Mouse (Mus musculus) c-Kit-positive CD71-positive TER-119-negative erythroid progenitor cells, embryonic 14.5 days (primary cell): ENCODE data around the gene Glmn.

ENCODE experiments used
- DNase-seq: peaks from one replicate; pipeline ENCODE4 v3.0.0-alpha.2; 2013; ENCODE audit warnings: low read depth

The Glmn gene

GRCm38 (mm10) chr5:107516087-107516486 is 81.6 kb downstream of the Glmn start:
- no peak for DNase-seq

GRCm38 (mm10) chr5:107515453-107515852 is 82.2 kb downstream of the Glmn start:
- no peak for DNase-seq

DNA sequence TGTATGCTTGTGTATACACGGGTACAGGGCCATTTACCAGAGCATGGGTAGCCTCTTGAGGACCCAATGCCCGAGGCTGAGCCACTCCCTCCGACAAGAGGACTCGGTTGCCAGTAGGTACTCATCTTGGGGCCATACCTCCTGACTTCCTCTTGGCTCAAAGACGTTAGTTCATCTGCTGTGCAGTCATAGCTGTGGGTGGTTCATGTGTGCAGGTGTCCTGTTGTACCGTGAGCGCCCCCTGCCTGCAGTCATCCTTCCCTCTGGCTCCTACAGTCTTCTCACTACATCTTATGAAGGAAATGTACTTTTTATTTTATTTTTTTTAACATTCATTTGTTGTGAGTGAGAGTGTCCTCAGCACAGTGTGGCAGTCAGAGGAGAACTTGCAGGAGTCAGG is 84.1 kb downstream of the Glmn start:
- peak; percentile 51 for DNase-seq

GRCm38 (mm10) chr5:107511326-107511725 is 86.4 kb downstream of the Glmn start:
- no peak for DNase-seq

GRCm38 (mm10) chr5:107510503-107510902 is 87.2 kb downstream of the Glmn start:
- no peak for DNase-seq

GRCm38 (mm10) chr5:107507321-107507720 is 90.4 kb downstream of the Glmn start, which contains the start of gene Gm42669:
Gm42669 (plus strand) TSS chr5:107507621.
- DNase-seq = no peak

GRCm38 (mm10) chr5:107500741-107501140 is 96.9 kb downstream of the Glmn start:
- no peak for DNase-seq

DNA sequence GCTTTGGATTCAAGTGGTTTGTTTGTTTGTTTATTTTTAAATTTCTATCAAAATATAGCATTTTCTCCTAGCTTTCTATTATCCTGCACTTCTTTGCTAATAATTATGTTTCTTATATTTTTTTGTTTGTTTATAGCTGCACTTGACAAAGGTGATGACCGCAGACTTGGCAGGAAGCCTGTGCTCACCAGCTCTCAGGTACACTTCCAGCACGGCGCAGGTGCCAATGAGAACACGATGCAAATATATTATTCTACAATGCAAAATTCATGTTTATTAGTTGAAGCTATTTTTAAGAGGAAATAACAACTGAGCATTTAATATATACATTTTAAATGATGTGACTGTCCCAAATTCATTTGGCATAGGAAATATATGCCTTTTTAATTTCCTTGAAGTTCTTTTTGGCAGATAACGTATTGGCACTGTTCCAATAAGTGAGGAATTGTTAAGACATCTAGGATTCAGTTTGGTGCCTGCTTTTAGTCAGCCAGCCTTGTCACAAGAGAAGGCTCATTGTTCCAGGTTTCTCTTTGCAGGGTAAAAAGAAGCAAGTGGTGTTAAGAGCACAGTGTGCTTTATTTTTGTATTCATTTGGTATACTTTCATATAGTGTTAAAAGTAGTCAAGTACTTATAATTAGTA is 97.7 kb downstream of the Glmn start:
- no peak for DNase-seq
